Mouse (Mus musculus) heart, postnatal 0 days (tissue): ENCODE results near the gene Atp2c2. TPM values are rescaled to one million over a fixed set of nuclear protein-coding genes. Genes with fewer than 3 reads are reported as not detected.
A peak's percentile ranks its signal among the peaks of the same experiment; 100 is the strongest.

Experiments
- ATAC-seq: fragments of 200-750 bp; cut with Nextera tagmentation; 2 replicates; pipeline ENCODE4 v1.8.0; 2017; ENCODE audit warnings: low read depth, moderate number of reproducible peaks, moderate library complexity; ENCODE audit not compliant: insufficient read depth
- DNase-seq: peaks from one replicate; pipeline ENCODE4 v3.0.0-alpha.2; 2016; ENCODE audit warnings: low spot score
- H3K27ac ChIP-seq: fragments of 300-500 bp; sonication (generic); 2 replicates; pipeline ENCODE4 v1.5.1; 2014; ENCODE audit warnings: low read depth, mild to moderate bottlenecking
- H3K27me3 ChIP-seq: fragments of 300-500 bp; sonication (generic); 2 replicates; pipeline ENCODE4 v1.6.1; 2014; ENCODE audit warnings: low read length, mixed read lengths; ENCODE audit not compliant: control insufficient read depth, insufficient read depth
- H3K36me3 ChIP-seq: fragments of 300-500 bp; sonication (generic); replicated peaks from 2 replicates; pipeline ENCODE4 v1.6.1; 2014; ENCODE audit warnings: low read length, mixed read lengths; ENCODE audit not compliant: control insufficient read depth, insufficient read depth
- H3K4me1 ChIP-seq: fragments of 300-500 bp; sonication (generic); 2 replicates; pipeline ENCODE4 v1.6.1; 2014; ENCODE audit warnings: antibody characterized with exemption; ENCODE audit not compliant: control insufficient read depth, insufficient read depth
- H3K4me2 ChIP-seq: fragments of 300-500 bp; sonication (generic); 2 replicates; pipeline ENCODE4 v1.6.1; 2014; ENCODE audit warnings: low read depth, mild to moderate bottlenecking, low read length, moderate library complexity
- H3K4me3 ChIP-seq: fragments of 300-500 bp; sonication (generic); 2 replicates; pipeline ENCODE4 v1.5.1; 2014; ENCODE audit warnings: low read depth, low read length
- H3K9ac ChIP-seq: fragments of 300-500 bp; sonication (generic); replicated peaks from 2 replicates; pipeline ENCODE4 v1.6.1; 2014; ENCODE audit warnings: low read depth, low read length, mixed read lengths
- H3K9me3 ChIP-seq: fragments of 300-500 bp; sonication (generic); replicated peaks from 2 replicates; pipeline ENCODE4 v1.6.1; 2016; ENCODE audit warnings: low read length; ENCODE audit not compliant: control insufficient read depth
- CTCF ChIP-seq: IDR thresholded peaks from 2 replicates; pipeline ENCODE4 v1.5.1; 2016; ENCODE audit warnings: antibody characterized with exemption, control low read depth, low read depth
- EP300 ChIP-seq: IDR thresholded peaks from 2 replicates; pipeline ENCODE4 v1.6.1; 2016; ENCODE audit warnings: antibody characterized with exemption, low read depth
- WGBS: fragments of 180-500 bp; shearing (Covaris S2); extraction: QIAGEN DNeasy Blood & Tissue Kit; methylation state at CpG from one replicate; pipeline ENCODE4 v1.1.7; 2014; 5-methylcytosine and 5-hydroxymethylcytosine counted together
- polyA plus RNA-seq: library from polyadenylated mRNA; unstranded; fragments of >200 nt; fragmentation: Nextera tagmentation; extraction: Ambion mirVana; gene quantifications from 2 replicates; pipeline ENCODE4 v1.2.1, GENCODE M21; 2015
- total RNA-seq: library from RNA; depleted of rRNA; stranded (reverse); fragments of >200 nt; gene quantifications from 2 replicates; pipeline ENCODE4 v1.2.3, GENCODE M21; 2014; ENCODE audit warnings: low replicate concordance; rRNA removed

Gene Atp2c2
- total and polyA plus RNA-seq, 2 experiments from 2014 or later = 0.12 TPM; not detected in 1

DNA sequence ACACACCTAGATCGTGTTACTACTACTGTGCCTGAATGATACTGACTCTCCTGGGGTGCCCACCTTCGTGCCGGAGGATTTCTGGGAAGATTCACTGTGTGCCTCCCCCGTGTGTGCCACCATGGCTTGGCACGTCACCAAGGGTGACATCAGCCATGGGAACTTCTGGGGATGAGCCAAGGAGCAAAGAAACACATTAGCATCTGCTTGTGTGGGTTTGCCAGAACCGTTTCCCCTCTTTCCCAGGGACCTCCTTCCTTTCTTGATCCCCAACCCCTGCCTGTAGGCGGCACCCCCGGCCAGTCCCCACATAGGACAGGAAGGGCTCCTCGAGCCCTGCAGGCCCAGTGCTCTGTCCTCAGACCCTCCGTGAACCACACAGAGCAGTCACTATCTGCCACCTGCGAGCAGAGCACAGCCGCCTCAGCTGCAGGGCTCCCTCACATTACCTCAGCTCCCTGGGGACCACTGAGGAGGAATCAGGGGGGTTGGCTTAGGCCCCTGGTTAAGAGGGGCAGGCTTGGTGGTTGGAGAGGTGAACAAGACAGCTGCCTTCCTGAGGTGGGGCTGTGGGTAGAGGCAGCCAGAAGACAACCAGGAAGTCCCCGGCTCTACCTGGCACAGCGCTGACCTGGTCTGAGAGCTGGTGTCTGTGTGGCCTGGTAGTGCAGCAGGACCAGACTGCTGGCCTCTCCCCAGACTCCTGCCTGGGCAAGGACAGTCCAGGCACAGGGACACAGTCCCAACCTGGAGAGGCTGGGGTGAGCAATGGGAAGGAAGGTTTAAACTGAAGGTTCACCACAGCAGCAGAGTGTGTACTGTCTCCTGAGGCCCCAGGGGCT, 106.8 kb downstream of the Atp2c2 start:
- no peak overlapping the region for H3K4me2 ChIP-seq
- no peak overlapping the region for H3K9ac ChIP-seq
- H3K4me3 ChIP-seq = no peak overlapping the region
- TF ChIP-seq EP300 = no peak
- no peak for TF ChIP-seq CTCF
- DNase-seq (no peak), ATAC-seq (peak; percentile 22; the same call in 1 of the 2 replicates)
- no peaks in the 10 kb centered on the region for H3K9me3 ChIP-seq
- 52% methylated on average over 14 of the region's 14 CpGs for WGBS
- H3K4me1 ChIP-seq = 0 out of 2 replicates have a peak, but pooled peaks cover 7% of the 10 kb centered on the region
- H3K27me3 ChIP-seq = no peaks in the 10 kb centered on the region
- H3K27ac ChIP-seq = no peak overlapping the region; the same call in 1 of the 2 replicates
- H3K36me3 ChIP-seq = no peaks in the 10 kb centered on the region

Other genes starting within 250 kb of the Atp2c2 start
- gene Slc38a8, start 198.3 kb upstream of the Atp2c2 start, total RNA-seq = not detected in 2 replicates
- gene Slc38a8, start 198.3 kb upstream of the Atp2c2 start, polyA plus RNA-seq = not detected in 2 replicates
- gene Mbtps1, start 141.3 kb upstream of the Atp2c2 start, total RNA-seq = 62.1 and 68.7 TPM in 2 replicates
- 36.9 and 37.1 TPM in 2 replicates for gene Mbtps1, start 141.3 kb upstream of the Atp2c2 start, polyA plus RNA-seq
- 25.0 and 36.3 TPM in 2 replicates for gene Hsdl1, start 124.8 kb upstream of the Atp2c2 start, total RNA-seq
- gene Hsdl1, start 124.8 kb upstream of the Atp2c2 start, polyA plus RNA-seq = 20.6 and 21.2 TPM in 2 replicates
- not detected in 2 replicates for gene Dnaaf1, start 124.8 kb upstream of the Atp2c2 start, total RNA-seq
- 0.07 and 0.41 TPM in 2 replicates for gene Dnaaf1, start 124.8 kb upstream of the Atp2c2 start, polyA plus RNA-seq
- 5.3 and 5.6 TPM in 2 replicates for gene Taf1c, start 94.8 kb upstream of the Atp2c2 start, total RNA-seq
- 3.4 and 3.7 TPM in 2 replicates for gene Taf1c, start 94.8 kb upstream of the Atp2c2 start, polyA plus RNA-seq
- gene Adad2, start 87.3 kb upstream of the Atp2c2 start, total RNA-seq = not detected in 2 replicates
- gene Adad2, start 87.3 kb upstream of the Atp2c2 start, polyA plus RNA-seq = not detected in 2 replicates
- not detected in 2 replicates for gene Kcng4, start 64.3 kb upstream of the Atp2c2 start, total RNA-seq
- gene Kcng4, start 64.3 kb upstream of the Atp2c2 start, polyA plus RNA-seq = 0.04 and 0.10 TPM in 2 replicates
- gene Wfdc1, start 33.6 kb upstream of the Atp2c2 start, total RNA-seq = 44.1 and 55.0 TPM in 2 replicates
- 21.0 and 22.4 TPM in 2 replicates for gene Wfdc1, start 33.6 kb upstream of the Atp2c2 start, polyA plus RNA-seq
- 17.7 and 28.6 TPM in 2 replicates for gene Tldc1, start 78.4 kb downstream of the Atp2c2 start, total RNA-seq
- gene Tldc1, start 78.4 kb downstream of the Atp2c2 start, polyA plus RNA-seq = 12.1 and 14.2 TPM in 2 replicates
- gene Cotl1, start 140.5 kb downstream of the Atp2c2 start, total RNA-seq = 28.3 and 79.5 TPM in 2 replicates
- gene Cotl1, start 140.5 kb downstream of the Atp2c2 start, polyA plus RNA-seq = 15.4 and 22.3 TPM in 2 replicates
- 6.5 and 10.0 TPM in 2 replicates for gene Klhl36, start 162.3 kb downstream of the Atp2c2 start, total RNA-seq
- 6.7 and 6.9 TPM in 2 replicates for gene Klhl36, start 162.3 kb downstream of the Atp2c2 start, polyA plus RNA-seq
- gene Usp10, start 210.4 kb downstream of the Atp2c2 start, total RNA-seq = 36.6 and 44.0 TPM in 2 replicates
- gene Usp10, start 210.4 kb downstream of the Atp2c2 start, polyA plus RNA-seq = 47.7 and 54.9 TPM in 2 replicates
- 17.3 and 29.1 TPM in 2 replicates for gene Gm20388, start 210.8 kb downstream of the Atp2c2 start, total RNA-seq
- not detected in 2 replicates for gene Gm20388, start 210.8 kb downstream of the Atp2c2 start, polyA plus RNA-seq